Mouse (Mus musculus) liver, embryonic 16.5 days (tissue): ENCODE data around the gene Hist1h2ah. TPM values are rescaled to one million over a fixed set of nuclear protein-coding genes. Genes with fewer than 3 reads are reported as not detected.

Experiments used
- ATAC-seq: fragments of 200-750 bp; cut with Nextera tagmentation; 2 replicates; pipeline ENCODE4 v1.8.0; 2017; ENCODE audit warnings: low read depth, mild to moderate bottlenecking, moderate number of reproducible peaks, moderate library complexity
- H3K27ac ChIP-seq: fragments of 300-500 bp; sonication (generic); 2 replicates; pipeline ENCODE4 v1.5.1; 2014; ENCODE audit warnings: mild to moderate bottlenecking, low read length
- H3K27me3 ChIP-seq: fragments of 300-500 bp; sonication (generic); 2 replicates; pipeline ENCODE4 v1.6.1; 2014; ENCODE audit warnings: low read depth, low read length, mixed read lengths; ENCODE audit not compliant: control insufficient read depth, insufficient read depth
- H3K36me3 ChIP-seq: fragments of 300-500 bp; sonication (generic); 2 replicates; pipeline ENCODE4 v1.6.1; 2014; ENCODE audit warnings: mild to moderate bottlenecking; ENCODE audit not compliant: control insufficient read depth, insufficient read depth
- H3K4me1 ChIP-seq: fragments of 300-500 bp; sonication (generic); 2 replicates; pipeline ENCODE4 v1.6.1; 2014; ENCODE audit warnings: low read depth, low read length, mixed read lengths; ENCODE audit not compliant: control insufficient read depth
- H3K4me2 ChIP-seq: fragments of 300-500 bp; sonication (generic); 2 replicates; pipeline ENCODE4 v1.6.1; 2014; ENCODE audit warnings: low read depth, low read length, mixed read lengths
- H3K4me3 ChIP-seq: fragments of 300-500 bp; sonication (generic); 2 replicates; pipeline ENCODE4 v1.5.1; 2014; ENCODE audit warnings: low read depth, mild to moderate bottlenecking, low read length
- H3K9ac ChIP-seq: fragments of 300-500 bp; sonication (generic); 2 replicates; pipeline ENCODE4 v1.6.1; 2014; ENCODE audit warnings: low read depth, low read length
- H3K9me3 ChIP-seq: fragments of 300-500 bp; sonication (generic); replicated peaks from 2 replicates; pipeline ENCODE4 v1.6.1; 2016; ENCODE audit warnings: low read length; ENCODE audit not compliant: control insufficient read depth
- WGBS: fragments of 180-500 bp; shearing (Covaris S2); extraction: QIAGEN DNeasy Blood & Tissue Kit; methylation state at CpG from one replicate; pipeline ENCODE4 v1.1.7; 2014; ENCODE audit not compliant: insufficient replicate concordance; 5-methylcytosine and 5-hydroxymethylcytosine counted together
- polyA plus RNA-seq: library from polyadenylated mRNA; unstranded; fragments of >200 nt; fragmentation: Nextera tagmentation; extraction: Ambion mirVana; gene quantifications from 2 replicates; pipeline ENCODE4 v1.2.1, GENCODE M21; 2015

Hist1h2ah gene
- polyA plus RNA-seq, 1 experiment from 2014 or later = 13.7 TPM

GRCm38 (mm10) chr13:22005605-22006333 lies 29.6 kb downstream of the Hist1h2ah start:
- WGBS = under 1% methylated on average over 45 of the region's 45 CpGs
- Histone ChIP-seq H3K4me3 (peak overlapping the region; percentile 63), H3K27me3 (peaks cover 86% of the 10 kb centered on the region), H3K9ac (peak overlapping the region; percentile 36; the same call in 1 of the 2 replicates), H3K9me3 (no peaks in the 10 kb centered on the region), H3K27ac (0 out of 2 replicates have a peak overlapping the region, but pooled peaks have one; percentile 42), H3K4me2 (peak overlapping the region; percentile 84), H3K4me1 (peaks cover 15% of the 10 kb centered on the region), H3K36me3 (no peaks in the 10 kb centered on the region)
- ATAC-seq = peak; percentile 80

- peaks cover 79% of the 10 kb centered on the region for H3K27me3 ChIP-seq
- no peak overlapping the region for H3K9ac ChIP-seq
- no peak overlapping the region for H3K4me3 ChIP-seq
- H3K4me2 ChIP-seq = 0 out of 2 replicates have a peak overlapping the region, but pooled peaks have one; percentile 11
- no peaks in the 10 kb centered on the region for H3K9me3 ChIP-seq
- ATAC-seq = no peak
- no peaks in the 10 kb centered on the region for H3K36me3 ChIP-seq
- H3K4me1 ChIP-seq = peaks cover 14% of the 10 kb centered on the region
- H3K27ac ChIP-seq = no peak overlapping the region
- 8% methylated on average over 5 of the region's 5 CpGs for WGBS
Observed at GRCm38 (mm10) chr13:22001823-22002222, 33.5 kb downstream of the Hist1h2ah start.

- Histone ChIP-seq H3K4me1 (peaks cover 10% of the 10 kb centered on the region), H3K27me3 (peaks cover 79% of the 10 kb centered on the region), H3K9ac (no peak overlapping the region), H3K9me3 (no peaks in the 10 kb centered on the region), H3K4me2 (0 out of 2 replicates have a peak overlapping the region, but pooled peaks have one; percentile 11), H3K4me3 (no peak overlapping the region), H3K36me3 (no peaks in the 10 kb centered on the region), H3K27ac (no peak overlapping the region)
- WGBS = 11% methylated on average over 2 of the region's 2 CpGs
- ATAC-seq = no peak
Observed at GRCm38 (mm10) chr13:22001346-22001745, 34.0 kb downstream of the Hist1h2ah start.

GRCm38 (mm10) chr13:21999147-21999546 lies 36.2 kb downstream of the Hist1h2ah start:
- 46% methylated on average over 4 of the region's 4 CpGs for WGBS
- Histone ChIP-seq H3K4me3 (no peak overlapping the region), H3K9me3 (no peaks in the 10 kb centered on the region), H3K27ac (no peak overlapping the region), H3K4me1 (peaks cover 5% of the 10 kb centered on the region), H3K4me2 (no peak overlapping the region), H3K27me3 (peaks cover 74% of the 10 kb centered on the region), H3K36me3 (no peaks in the 10 kb centered on the region), H3K9ac (no peak overlapping the region)
- ATAC-seq = no peak

GRCm38 (mm10) chr13:21998412-21998811 lies 37.0 kb downstream of the Hist1h2ah start:
- 28% methylated on average over 3 of the region's 3 CpGs for WGBS
- Histone ChIP-seq H3K9me3 (no peaks in the 10 kb centered on the region), H3K4me1 (peaks cover 5% of the 10 kb centered on the region), H3K4me2 (no peak overlapping the region), H3K36me3 (no peaks in the 10 kb centered on the region), H3K27ac (no peak overlapping the region), H3K4me3 (no peak overlapping the region), H3K9ac (no peak overlapping the region), H3K27me3 (peaks cover 72% of the 10 kb centered on the region)
- ATAC-seq = no peak

GRCm38 (mm10) chr13:21997821-21998220 lies 37.5 kb downstream of the Hist1h2ah start:
- Histone ChIP-seq H3K27me3 (peaks cover 68% of the 10 kb centered on the region), H3K36me3 (no peaks in the 10 kb centered on the region), H3K4me2 (no peak overlapping the region), H3K9ac (no peak overlapping the region), H3K4me1 (peaks cover 5% of the 10 kb centered on the region), H3K9me3 (no peaks in the 10 kb centered on the region), H3K27ac (no peak overlapping the region), H3K4me3 (no peak overlapping the region)
- WGBS = 13% methylated on average over 4 of the region's 4 CpGs
- no peak for ATAC-seq

GRCm38 (mm10) chr13:21997201-21997820 lies 38.1 kb downstream of the Hist1h2ah start:
- H3K4me3 ChIP-seq = peak overlapping the region; percentile 47
- no peak overlapping the region for H3K27ac ChIP-seq
- no peaks in the 10 kb centered on the region for H3K36me3 ChIP-seq
- H3K9ac ChIP-seq = no peak overlapping the region
- no peak for ATAC-seq
- H3K4me2 ChIP-seq = peak overlapping the region; percentile 67
- no peaks in the 10 kb centered on the region for H3K9me3 ChIP-seq
- H3K4me1 ChIP-seq = peaks cover 5% of the 10 kb centered on the region
- WGBS = 3% methylated on average over 21 of the region's 21 CpGs
- H3K27me3 ChIP-seq = peaks cover 65% of the 10 kb centered on the region

GRCm38 (mm10) chr13:21996840-21997185 lies 38.6 kb downstream of the Hist1h2ah start:
- Histone ChIP-seq H3K27me3 (peaks cover 65% of the 10 kb centered on the region), H3K36me3 (no peaks in the 10 kb centered on the region), H3K9me3 (no peaks in the 10 kb centered on the region), H3K9ac (no peak overlapping the region), H3K27ac (no peak overlapping the region), H3K4me1 (peaks cover 5% of the 10 kb centered on the region), H3K4me3 (peak overlapping the region; percentile 47), H3K4me2 (peak overlapping the region; percentile 67)
- ATAC-seq = no peak
- WGBS = under 1% methylated on average over 13 of the region's 13 CpGs
